Mouse (Mus musculus) activated CD4-positive, CD25-positive, alpha-beta regulatory T cell, adult 4 months (primary cell): Measurements from ENCODE around the gene Gm5591. TPM values are rescaled to one million over a fixed set of nuclear protein-coding genes. Genes with fewer than 3 reads are reported as not detected.
"Not testable (repeated sequence)": the region's sequence is repeated elsewhere in the genome, so short reads cannot be mapped to it uniquely, and the experiment has no call there.

Experiments used
- ATAC-seq: one replicate; pipeline ENCODE4 v1.8.0; 2017
- polyA plus RNA-seq, 2 experiments: library from polyadenylated mRNA; unstranded; fragments of 100-300 nt; shearing (Covaris generic); gene quantifications; one replicate each; pipeline ENCODE4 v1.2.1; 2017

Gene Gm5591
- not detected for polyA plus RNA-seq

DNA sequence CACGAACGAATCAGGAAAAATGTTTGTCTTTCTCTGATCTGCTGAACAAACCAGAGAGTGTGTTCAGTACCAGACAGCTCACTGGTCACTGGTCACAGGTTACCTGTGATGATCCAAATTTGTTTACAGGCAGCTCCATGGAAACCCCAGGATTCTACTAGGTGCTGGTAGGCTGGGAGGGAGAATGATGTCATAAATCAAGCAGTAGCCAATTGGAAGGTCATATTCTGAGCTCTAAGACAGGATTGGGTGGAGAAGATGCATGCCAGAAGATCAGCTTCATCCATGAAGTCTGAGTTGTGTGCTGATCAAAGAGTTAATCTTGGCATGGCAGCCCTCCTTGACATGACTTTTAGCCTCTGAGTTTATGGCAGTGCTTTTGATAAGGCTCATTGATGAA is at the start of gene Gm5591:
Gm5591 (minus strand) TSS at position 101 of the 400 bp plus-strand sequence.
- ATAC-seq: not testable (repeated sequence)

DNA sequence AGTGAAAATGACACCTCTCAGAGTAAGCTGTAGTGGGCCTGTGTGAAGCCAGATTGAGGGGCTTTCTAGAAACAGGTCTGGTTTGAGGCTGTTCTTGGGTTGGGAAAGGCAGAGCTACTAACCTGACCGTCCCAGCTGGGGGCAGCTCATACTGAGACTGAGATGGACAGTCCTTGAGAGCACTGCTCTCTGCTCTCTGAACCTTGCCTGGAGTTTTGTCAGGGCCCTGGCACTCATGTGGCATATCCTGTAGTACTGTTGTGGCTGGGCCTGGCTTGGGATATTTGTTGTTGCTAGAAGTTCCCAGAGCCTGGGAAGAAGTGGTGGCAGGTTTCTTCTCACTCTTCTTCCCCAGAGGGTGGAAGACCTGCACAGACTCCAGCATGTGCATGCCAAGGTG is 39.5 kb downstream of the Gm5591 start:
- not testable (repeated sequence) for ATAC-seq
